7 mouse cellular contexts compared by ENCODE assay signal in the genomic region with DNA sequence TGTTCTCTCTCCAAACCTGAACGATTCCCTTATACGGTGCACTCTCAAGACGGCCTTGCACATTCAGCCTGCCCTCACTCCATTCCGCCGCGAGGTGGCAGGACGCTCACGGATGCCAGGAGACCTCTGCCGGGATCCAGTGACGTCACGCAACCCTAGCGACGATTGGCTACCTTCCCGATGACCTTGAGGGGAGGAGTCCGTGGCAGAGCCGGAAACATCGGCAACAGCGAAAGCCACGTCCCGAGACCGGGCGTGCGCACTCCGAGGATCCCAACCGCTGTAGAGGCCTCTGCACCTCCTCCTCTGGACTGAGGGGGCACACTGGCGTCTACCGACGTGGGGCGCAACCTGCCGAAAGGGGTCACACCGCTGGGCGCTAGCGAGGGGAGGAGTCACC. TPM values are rescaled to one million over a fixed set of nuclear protein-coding genes. Genes with fewer than 3 reads are reported as not detected.
DNase-seq lines count a peak whose midpoint lies in the region; ATAC-seq lines count a peak whose summit lies in the region.

No protein-coding gene starts in this region.

- peaks cover 9% of the 10 kb centered on the region for H3K4me1 ChIP-seq in intestine, embryonic 16.5 days (ENCODE audit: control insufficient read depth, insufficient read depth, low read length)
- H3K4me1 ChIP-seq in midbrain, embryonic 11.5 days (ENCODE audit: control insufficient read depth, insufficient read depth, low read length): peaks cover 8% of the 10 kb centered on the region

- no peaks in the 10 kb centered on the region for H3K9me3 ChIP-seq in intestine, embryonic 16.5 days (ENCODE audit: control insufficient read depth, low read length)
- H3K9me3 ChIP-seq in midbrain, embryonic 11.5 days (ENCODE audit: control insufficient read depth, low read length): no peaks in the 10 kb centered on the region

- H3K27me3 ChIP-seq in intestine, embryonic 16.5 days (replicated peaks; ENCODE audit: control insufficient read depth, insufficient read depth, low read length): no peaks in the 10 kb centered on the region
- no peaks in the 10 kb centered on the region for H3K27me3 ChIP-seq in midbrain, embryonic 11.5 days (ENCODE audit: control insufficient read depth, insufficient read depth, low read length)

- WGBS in intestine, embryonic 16.5 days: under 1% methylated on average over 33 of the region's 33 CpGs
- WGBS in midbrain, embryonic 11.5 days: under 1% methylated on average over 33 of the region's 33 CpGs

- intact Hi-C loops in left cerebral cortex, postnatal 36 days (cut with DNase I): loop anchor here (1.0 to 2.0 kb wide), 3 partner anchors 36 to 121 kb away; partner anchors contain the start of genes Creb3 and Tln1

- peak overlapping the region; percentile 98 for H3K9ac ChIP-seq in intestine, embryonic 16.5 days (ENCODE audit: low read depth, low read length)
- H3K9ac ChIP-seq in midbrain, embryonic 11.5 days (ENCODE audit: low read length): peak overlapping the region; percentile 93

- peaks cover 9% of the 10 kb centered on the region; the same call in 1 of the 2 replicates for H3K36me3 ChIP-seq in intestine, embryonic 16.5 days (ENCODE audit: control insufficient read depth, insufficient read depth, low read length)
- H3K36me3 ChIP-seq in midbrain, embryonic 11.5 days (ENCODE audit: control insufficient read depth, insufficient read depth, low read length): peaks cover 9% of the 10 kb centered on the region; the same call in 1 of the 2 replicates

- ATAC-seq in intestine, embryonic 16.5 days: peak; percentile 92
- ATAC-seq in midbrain, embryonic 11.5 days (ENCODE audit: low FRiP score): peak; percentile 96

- H3K4me3 ChIP-seq in intestine, embryonic 16.5 days (ENCODE audit: low read length): peak overlapping the region; percentile 86
- H3K4me3 ChIP-seq in midbrain, embryonic 11.5 days (ENCODE audit: low read depth, low read length): peak overlapping the region; percentile 97

- H3K27ac ChIP-seq in intestine, embryonic 16.5 days (ENCODE audit: low read length): peak overlapping the region; percentile 95
- H3K27ac ChIP-seq in midbrain, embryonic 11.5 days (ENCODE audit: low read depth, low read length): peak overlapping the region; percentile 75

- H3K4me2 ChIP-seq in intestine, embryonic 16.5 days (ENCODE audit: low read depth, low read length): peak overlapping the region; percentile 75
- peak overlapping the region; percentile 91 for H3K4me2 ChIP-seq in midbrain, embryonic 11.5 days

- peak; percentile 99 for DNase-seq in adrenal gland, adult 8-10 months
- DNase-seq in embryo, embryonic 9.5 days (ENCODE audit: extremely low spot score): peak; percentile 98
- peak; percentile 97 to 99 for DNase-seq in gastrocnemius, postnatal 4 days (ENCODE audit: low spot score in 2 of 2)
- DNase-seq in left cerebral cortex, postnatal 36 days (ENCODE audit: low spot score in 2 of 2): peak; percentile 99 to 100
- DNase-seq in midbrain, embryonic 11.5 days (ENCODE audit: low spot score, missing footprints): peak; percentile 99
- peak; percentile 99 for DNase-seq in skeletal muscle tissue, adult 2 months (ENCODE audit: low read depth, low spot score)

RNA-seq across cellular contexts. Expression of gene Tesk1, which starts 0.3 kb away (rescaled TPM):
- 10 to 100 TPM; 55.1 to 64.9 (median 59.3) TPM for total RNA-seq in adrenal gland, adult 8-10 months (2022)
- 10 to 100 TPM; 39.3 to 40.9 TPM for total RNA-seq in gastrocnemius, postnatal 4 days (2021)
- 1.7 and 2.2 TPM in 2 replicates for polyA plus RNA-seq in intestine, embryonic 16.5 days (2015; fragmentation: Nextera tagmentation; extraction: Ambion mirVana)
- total RNA-seq in left cerebral cortex, postnatal 36 days (2021): 10 to 100 TPM; 87.8 to 92.9 TPM
- polyA plus RNA-seq in midbrain, embryonic 11.5 days (2014; fragmentation: Nextera tagmentation; extraction: Ambion mirVana): 7.2 and 7.3 TPM in 2 replicates

RNA-seq across cellular contexts. Expression of gene Cd72, which starts 12.4 kb away (rescaled TPM):
- total RNA-seq in adrenal gland, adult 8-10 months (2022): 1 to 10 TPM; 1.6 to 5.6 (median 4.9) TPM
- under 1 TPM; 0.32 to 0.75 TPM for total RNA-seq in gastrocnemius, postnatal 4 days (2021)
- 2.5 and 2.6 TPM in 2 replicates for polyA plus RNA-seq in intestine, embryonic 16.5 days (2015; fragmentation: Nextera tagmentation; extraction: Ambion mirVana)
- 1 to 10 TPM in 1 of 2 experiments, under 1 TPM in 1; 0.59 to 1.2 TPM for total RNA-seq in left cerebral cortex, postnatal 36 days (2021)
- 2.9 and 3.4 TPM in 2 replicates for polyA plus RNA-seq in midbrain, embryonic 11.5 days (2014; fragmentation: Nextera tagmentation; extraction: Ambion mirVana)

RNA-seq across cellular contexts. Expression of gene Fam166b, which starts 13.1 kb away (rescaled TPM):
- not detected for total RNA-seq in adrenal gland, adult 8-10 months (2022)
- under 1 TPM in 1 of 2 experiments, not detected in 1; 0.47 TPM for total RNA-seq in gastrocnemius, postnatal 4 days (2021)
- 0.10 and 0.24 TPM in 2 replicates for polyA plus RNA-seq in intestine, embryonic 16.5 days (2015; fragmentation: Nextera tagmentation; extraction: Ambion mirVana)
- total RNA-seq in left cerebral cortex, postnatal 36 days (2021): 1 to 10 TPM in 1 of 2 experiments, under 1 TPM in 1; 0.69 to 1.4 TPM
- polyA plus RNA-seq in midbrain, embryonic 11.5 days (2014; fragmentation: Nextera tagmentation; extraction: Ambion mirVana): 0.54 and 0.59 TPM in 2 replicates

RNA-seq across cellular contexts. Expression of gene Sit1, which starts 41.5 kb away (rescaled TPM):
- under 1 TPM in 1 of 4 experiments, not detected in 3; 0.48 TPM for total RNA-seq in adrenal gland, adult 8-10 months (2022)
- total RNA-seq in gastrocnemius, postnatal 4 days (2021): not detected
- polyA plus RNA-seq in intestine, embryonic 16.5 days (2015; fragmentation: Nextera tagmentation; extraction: Ambion mirVana): not detected in 2 replicates
- not detected for total RNA-seq in left cerebral cortex, postnatal 36 days (2021)
- polyA plus RNA-seq in midbrain, embryonic 11.5 days (2014; fragmentation: Nextera tagmentation; extraction: Ambion mirVana): not detected in 2 replicates

RNA-seq across cellular contexts. Expression of gene Ccdc107, which starts 50.7 kb away (rescaled TPM):
- 10 to 100 TPM; 60.5 to 81.9 (median 64.0) TPM for total RNA-seq in adrenal gland, adult 8-10 months (2022)
- 10 to 100 TPM; 23.3 to 28.6 TPM for total RNA-seq in gastrocnemius, postnatal 4 days (2021)
- polyA plus RNA-seq in intestine, embryonic 16.5 days (2015; fragmentation: Nextera tagmentation; extraction: Ambion mirVana): 96.7 and 102 TPM in 2 replicates
- 10 to 100 TPM; 25.5 to 25.9 TPM for total RNA-seq in left cerebral cortex, postnatal 36 days (2021)
- 45.8 and 48.8 TPM in 2 replicates for polyA plus RNA-seq in midbrain, embryonic 11.5 days (2014; fragmentation: Nextera tagmentation; extraction: Ambion mirVana)

Comparison
In these comparisons a context has a peak if more than half of its experiments do, and no peak if none do; other contexts are left out.
1. Peak in every context shown above with its lines: DNase-seq, ATAC-seq, H3K4me3 ChIP-seq and H3K27ac ChIP-seq.